Mouse (Mus musculus) layer of hippocampus, postnatal 14 days (tissue): ENCODE data around the gene Gm9936. TPM values are rescaled to one million over a fixed set of nuclear protein-coding genes. Genes with fewer than 3 reads are reported as not detected.
A peak's percentile ranks its signal among the peaks of the same experiment; 100 is the strongest.
"Not testable (repeated sequence)": the region's sequence is repeated elsewhere in the genome, so short reads cannot be mapped to it uniquely, and the experiment has no call there.

ENCODE experiments used
- DNase-seq, 2 experiments: peaks; one replicate each; pipeline ENCODE4 v3.0.0; 2021 to 2022; ENCODE audit warnings: low spot score in 2 of 2, mixed read lengths in 1 of 2
- long read RNA-seq, 2 experiments: library from polyadenylated mRNA; stranded (forward); transcript quantifications; one replicate each; pipeline ENCODE4 v2.0.0; 2021
- total RNA-seq, 2 experiments: library from RNA; stranded (reverse); gene quantifications; 2 replicates each; pipeline ENCODE4 v1.2.3; 2021

Gm9936 gene
- under 1 TPM; 0.88 to 0.97 TPM for total RNA-seq
- long read RNA-seq, experiment 1, partial matches to known transcripts: 0 of 1 reads
- long read RNA-seq, experiment 1, other reads (novel, unspliced or antisense): 0 of 1 reads
- long read RNA-seq, experiment 2: 0 reads

DNA sequence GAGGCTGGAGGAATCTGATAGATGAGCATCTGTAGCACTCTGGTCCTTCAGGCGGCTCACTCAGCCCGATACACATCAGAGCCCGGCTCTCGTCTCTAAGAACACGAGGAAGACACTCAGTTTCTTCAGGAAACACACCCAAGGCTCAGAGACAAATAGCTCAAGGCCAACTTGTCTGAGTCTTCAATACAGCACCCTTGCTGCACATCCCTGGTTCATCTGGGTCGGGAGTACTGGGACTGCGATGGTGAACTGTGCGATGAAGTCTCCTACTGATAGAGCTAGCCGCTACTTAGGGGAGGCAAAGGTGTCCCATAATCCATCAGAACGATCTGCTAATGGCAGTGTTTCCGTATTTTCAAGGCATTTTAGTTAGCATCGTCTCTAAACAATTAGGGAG lies at the start of gene Gm9936:
Gene Gm9936, minus strand, starts transcription at position 101 of the 400 bp plus-strand sequence.
- DNase-seq: no peak

DNA sequence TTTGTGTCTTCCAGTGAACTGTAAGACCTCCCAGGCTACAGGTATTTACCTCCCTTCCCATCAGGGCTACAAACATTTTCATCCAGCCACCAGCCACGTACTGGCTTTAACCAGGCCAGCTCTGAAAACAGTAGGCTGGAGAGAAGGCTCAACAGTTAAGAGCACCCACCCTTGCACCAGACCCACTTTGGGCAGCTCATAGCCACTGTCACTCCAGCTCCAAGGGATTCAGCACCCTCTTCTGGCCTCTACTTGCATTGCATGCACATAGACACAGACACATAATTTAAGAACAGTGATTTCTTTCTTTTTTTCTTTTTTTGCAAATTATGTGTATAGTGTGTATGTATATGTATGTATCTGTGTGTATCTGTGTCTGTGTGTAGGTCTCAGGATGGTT lies 43.9 kb upstream of the Gm9936 start:
- peak in 1 of 2 experiments; percentile 31 for DNase-seq

DNA sequence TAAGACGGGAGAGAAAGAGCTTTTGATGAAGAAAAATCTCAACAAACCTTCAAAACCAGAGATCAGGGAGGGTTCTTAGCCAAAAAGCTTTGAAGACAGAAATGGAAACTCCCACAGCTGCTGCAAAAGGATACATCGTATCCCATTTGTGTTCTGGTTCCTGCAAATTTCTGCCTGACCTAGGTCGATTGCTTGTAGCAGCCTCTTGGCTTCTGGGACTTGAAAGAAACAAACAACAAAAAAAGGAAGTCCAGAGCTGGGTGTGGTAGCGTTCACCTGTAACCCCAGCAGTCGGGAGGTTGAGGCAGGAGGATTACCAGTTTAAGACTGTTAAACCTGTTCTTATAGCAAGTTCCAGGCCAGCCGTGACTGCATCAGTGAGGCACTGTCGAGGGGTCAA lies 40.4 kb upstream of the Gm9936 start:
- no peak for DNase-seq

DNA sequence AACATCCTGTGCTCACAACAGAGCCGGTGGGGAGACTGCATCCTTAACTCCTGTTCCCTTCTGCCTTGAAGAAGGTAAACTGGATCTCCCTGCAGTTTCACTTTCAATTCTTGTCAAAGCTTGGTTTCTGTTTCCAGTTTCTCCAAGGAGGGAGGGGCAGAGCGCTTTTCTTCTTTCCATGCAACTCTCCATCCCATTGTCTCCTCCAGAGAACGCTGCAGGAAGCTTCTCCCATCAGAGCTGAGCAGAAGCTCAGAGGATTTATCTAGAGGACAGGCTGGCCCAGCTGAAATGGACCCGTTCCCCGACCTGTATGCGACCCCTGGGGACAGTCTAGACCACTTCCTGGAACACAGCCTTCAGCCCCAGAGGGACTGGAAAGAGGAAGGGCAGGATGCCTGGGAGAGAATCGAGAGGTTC lies 38.9 kb upstream of the Gm9936 start:
- no peak for DNase-seq

DNA sequence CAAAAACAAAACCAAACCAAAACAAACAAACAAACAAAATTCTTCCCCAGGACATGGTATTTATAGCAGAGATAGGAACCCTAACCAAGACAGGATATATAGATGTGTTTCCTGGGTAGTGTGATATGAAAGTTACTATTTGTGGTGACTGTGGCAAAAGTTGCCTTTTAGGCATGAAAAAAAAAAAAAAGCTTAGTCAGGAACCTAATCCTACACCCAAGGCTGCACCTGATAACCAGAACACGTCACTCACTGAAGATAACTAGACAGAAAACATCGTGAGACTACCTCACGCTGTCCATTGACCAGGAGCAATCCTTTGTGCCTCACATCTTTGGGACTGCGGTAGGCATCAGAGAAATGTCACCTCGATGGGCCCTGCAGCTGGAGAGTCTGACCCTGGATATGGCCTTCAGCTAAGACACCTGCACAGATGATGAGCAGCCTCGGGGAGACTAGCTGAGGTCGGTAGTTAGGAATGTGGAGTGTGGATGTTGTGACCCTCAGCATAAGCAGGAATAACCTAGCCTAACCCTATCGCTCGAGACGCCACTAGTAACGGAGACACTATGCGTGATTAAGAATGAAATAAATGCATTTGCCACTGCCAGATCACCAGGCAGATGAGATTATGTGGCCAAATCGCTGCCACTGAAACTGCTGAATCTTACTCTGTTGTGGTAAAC lies 38.3 kb upstream of the Gm9936 start, which contains the start of gene Oasl2:
Gene Oasl2, plus strand, starts transcription at position 249 of the 686 bp plus-strand sequence.
- DNase-seq: no peak

DNA sequence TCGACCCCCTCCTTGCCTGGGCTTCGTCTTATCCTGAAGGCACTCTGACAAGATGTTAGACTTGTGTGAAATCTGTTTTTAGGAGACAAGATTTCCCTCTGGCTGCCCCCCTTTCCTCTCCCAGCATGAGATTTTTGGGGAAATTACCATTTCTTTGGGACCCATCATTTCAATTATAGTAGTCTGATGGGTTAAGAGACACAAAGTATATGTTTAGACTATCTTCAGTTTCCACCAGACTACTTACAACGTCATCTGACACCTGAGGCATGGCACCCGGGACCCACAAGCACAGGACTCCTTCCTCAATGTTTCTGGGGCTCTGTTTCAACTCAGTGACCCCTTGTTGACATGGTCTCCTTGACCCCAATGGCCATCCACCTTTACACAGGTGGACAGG lies 37.1 kb upstream of the Gm9936 start:
- DNase-seq: no peak

DNA sequence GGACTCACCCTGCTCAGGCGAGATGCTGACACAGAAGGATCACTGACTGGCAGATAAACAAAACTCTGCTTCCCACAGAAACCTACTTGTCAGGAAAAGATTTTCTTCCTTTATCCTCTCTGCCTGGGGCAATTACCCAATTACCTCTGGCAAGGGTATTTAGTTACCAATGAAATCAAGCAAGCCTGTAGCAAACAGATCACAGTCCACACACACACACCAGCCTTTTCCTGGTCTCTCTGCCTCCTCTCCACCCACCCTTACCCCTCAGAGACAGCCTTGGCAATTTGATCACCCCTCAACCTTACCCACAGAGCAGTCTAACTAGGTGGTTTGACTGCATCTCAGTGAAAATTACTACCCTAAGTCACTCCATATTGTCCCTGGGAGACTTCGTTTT lies 30.5 kb upstream of the Gm9936 start:
- no peak for DNase-seq

DNA sequence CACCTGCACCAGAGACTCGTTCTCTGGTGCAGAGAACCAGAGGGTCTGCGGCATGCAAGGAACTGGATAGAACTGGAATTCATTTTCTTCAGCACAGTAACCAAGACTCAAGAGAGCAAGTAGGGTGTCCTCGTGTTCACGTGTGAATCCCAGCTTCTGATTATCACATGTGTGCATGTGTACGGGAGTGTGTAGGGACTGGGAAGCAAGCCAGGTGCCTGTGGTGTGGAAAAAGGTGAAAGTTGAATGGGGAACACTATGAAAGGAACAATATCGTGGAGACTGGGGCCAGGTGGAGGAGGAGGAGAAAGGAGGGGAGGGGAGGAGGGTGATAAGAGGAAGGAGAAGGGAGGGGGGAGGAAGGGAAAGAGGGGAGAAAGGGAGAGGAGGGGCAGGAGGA lies 28.3 kb upstream of the Gm9936 start:
- DNase-seq: no peak

DNA sequence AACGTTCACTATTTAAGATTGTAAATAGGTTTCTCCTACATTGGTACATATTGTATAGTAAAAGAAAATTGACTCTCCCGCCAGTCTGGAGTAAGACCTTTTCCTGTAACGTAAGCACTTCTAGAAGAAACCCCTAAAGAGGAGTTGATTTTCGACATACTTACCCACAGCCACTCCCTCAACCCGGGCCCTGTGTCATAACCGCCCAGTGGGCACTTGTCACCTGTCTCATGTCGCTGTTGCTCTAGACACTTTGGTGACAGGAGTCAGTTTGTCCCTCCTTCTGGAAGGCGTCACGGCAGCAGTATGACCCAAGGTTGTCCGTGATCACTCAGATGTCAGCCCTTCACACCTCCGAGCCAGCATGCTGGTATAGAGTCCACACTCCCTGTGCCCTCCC lies 24.5 kb upstream of the Gm9936 start:
- DNase-seq: no peak

DNA sequence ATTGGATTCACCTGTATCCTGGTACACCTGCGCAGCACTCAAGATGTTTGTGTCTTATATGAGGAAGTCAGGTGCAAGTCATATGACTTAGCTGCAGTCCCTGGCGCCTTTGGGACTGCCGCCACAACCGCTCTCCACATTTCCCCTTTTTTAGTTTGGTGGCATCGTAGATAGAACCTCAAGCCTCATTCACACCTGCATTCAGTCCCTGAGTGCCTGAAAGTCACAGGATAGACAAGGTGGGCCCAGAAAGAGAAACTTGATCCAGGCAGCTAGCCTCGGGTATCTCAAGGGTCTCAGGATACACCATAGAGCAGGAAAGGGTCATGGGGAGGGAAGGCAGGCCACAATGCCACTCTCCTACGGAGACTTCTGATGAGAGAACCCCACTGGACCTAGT lies 23.8 kb upstream of the Gm9936 start:
- DNase-seq: not testable (repeated sequence)

DNA sequence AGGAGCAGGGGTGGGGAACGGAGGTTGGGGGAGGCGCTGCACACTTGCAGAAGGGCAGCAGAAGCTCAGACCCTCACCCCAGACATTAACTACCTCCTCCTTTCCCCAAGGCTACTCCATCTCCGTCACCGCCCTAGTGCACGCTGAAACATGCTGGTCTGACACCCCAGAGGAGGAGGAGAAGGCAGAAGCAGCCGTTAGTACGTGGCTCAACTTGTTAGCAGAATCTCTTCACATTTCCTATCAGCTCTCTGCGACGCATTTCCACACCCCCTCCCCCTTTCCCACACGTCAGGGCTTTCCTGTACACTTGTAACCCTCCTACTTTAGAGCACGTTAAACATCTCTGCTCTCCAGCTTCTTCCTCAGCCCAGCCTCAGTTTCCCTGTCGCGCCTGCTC lies 20.9 kb upstream of the Gm9936 start:
- no peak for DNase-seq

DNA sequence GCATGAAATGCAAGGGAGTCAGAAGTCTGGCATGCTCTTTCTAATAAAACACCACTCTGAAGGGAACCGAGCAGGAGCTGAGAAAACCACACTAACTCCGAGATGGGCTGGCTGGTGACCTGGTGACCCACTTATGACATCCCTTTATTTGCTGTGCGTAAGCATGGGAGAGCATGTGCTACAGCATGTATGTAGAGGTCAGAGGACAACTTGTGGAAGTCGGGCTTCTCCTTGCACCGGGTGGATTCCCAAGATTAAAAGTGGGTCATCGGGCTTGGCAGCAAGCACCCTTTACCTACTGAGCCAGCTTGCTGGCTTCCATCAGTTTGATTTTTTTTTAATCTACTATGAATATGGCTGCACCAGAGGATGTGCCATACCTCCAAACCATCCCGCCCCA lies 19.0 kb upstream of the Gm9936 start:
- no peak for DNase-seq

DNA sequence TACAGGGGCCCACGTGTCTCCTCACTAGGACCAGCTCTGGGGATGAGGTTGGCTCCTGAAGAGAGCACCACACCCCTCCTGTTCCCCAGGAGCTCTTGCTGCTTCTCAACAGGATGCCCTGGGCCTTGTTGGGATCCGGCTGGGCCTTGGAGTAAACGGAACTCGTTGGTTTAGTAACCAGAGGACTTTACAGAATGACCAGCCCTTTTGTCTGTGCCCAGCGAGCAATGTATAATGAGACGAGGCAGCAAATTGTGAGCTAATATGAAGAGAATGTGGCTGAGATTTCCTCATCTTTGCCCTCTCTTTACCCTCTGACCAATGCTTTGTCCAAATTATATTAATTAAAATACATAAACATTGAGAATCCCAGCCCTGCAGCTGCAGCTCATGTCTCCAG lies 17.8 kb upstream of the Gm9936 start:
- DNase-seq: no peak

DNA sequence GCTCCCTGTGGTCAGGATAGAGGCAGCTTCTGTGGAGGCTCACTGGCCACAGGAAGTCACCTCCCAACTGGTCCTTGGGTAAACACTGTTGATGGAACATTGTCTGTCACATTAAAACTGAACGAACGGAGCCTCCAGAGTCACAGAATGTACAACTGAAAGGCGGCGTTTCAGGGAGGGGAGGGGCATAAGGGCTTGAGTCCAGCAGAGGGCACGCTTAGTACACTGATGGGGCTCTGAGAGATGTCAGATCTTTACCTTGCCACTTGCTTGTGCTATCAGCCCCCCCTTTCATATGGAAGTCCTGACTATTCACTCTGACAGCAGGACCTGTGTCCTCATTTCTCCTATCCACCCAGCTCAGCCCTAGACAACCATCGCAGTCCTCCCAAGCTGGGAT lies 17.4 kb upstream of the Gm9936 start:
- DNase-seq: no peak

DNA sequence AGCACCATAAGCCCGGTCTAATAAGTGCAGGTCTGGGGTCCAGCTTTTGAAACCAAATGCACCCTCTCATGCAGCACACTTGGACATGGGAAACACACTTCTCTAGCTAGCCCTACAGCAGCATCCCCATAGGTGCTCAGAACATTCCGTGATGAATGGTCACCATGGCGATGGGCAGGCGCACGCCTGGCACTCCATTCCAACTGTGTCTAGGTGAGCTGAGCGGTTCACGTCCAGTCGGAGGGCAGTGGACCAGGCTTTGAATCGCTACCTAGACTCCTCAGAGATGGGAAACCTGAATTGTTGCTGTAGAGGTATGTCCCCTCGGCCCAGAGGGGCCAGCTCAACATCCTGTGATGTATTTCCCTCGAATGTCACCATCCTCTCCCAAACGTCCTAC lies 6.8 kb upstream of the Gm9936 start:
- no peak for DNase-seq

DNA sequence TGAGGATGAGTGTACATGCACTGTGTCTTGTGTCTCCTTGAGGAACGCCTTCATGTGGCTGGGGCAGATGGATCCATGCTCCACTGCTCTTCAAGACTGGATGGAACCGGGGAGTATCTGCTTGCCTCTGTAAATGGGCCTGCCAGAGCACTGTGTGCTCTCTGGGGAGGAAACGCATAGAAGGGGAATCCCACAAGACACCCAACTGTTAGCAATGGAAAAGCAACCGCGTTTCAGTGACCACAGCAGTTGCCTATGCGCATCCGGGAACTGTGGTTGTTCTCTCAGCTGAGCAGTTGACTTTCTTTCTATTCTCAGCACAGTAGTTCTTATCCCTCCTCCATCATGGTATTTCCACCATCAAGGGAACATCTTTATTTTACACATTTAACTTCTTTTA lies 6.3 kb upstream of the Gm9936 start:
- DNase-seq: no peak

DNA sequence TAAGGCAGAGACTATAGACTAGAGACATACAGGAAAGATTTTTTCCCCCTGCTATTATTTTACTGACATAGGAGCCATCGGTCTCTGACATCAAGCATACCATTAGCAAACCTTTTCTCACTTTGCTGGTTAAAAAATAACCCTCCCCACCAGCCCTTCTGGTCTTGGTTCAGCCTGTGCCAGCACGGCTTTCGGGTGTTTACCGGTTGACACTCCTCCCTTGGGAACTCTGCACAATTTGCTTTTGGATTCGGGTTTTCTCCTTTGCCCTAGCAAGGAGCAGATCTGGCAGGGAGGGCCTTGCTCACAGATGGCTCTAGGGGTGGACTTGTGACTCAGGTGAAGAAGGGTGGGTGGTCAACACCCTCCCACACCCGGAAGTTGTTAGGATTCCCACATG lies 3.2 kb upstream of the Gm9936 start:
- DNase-seq: no peak

DNA sequence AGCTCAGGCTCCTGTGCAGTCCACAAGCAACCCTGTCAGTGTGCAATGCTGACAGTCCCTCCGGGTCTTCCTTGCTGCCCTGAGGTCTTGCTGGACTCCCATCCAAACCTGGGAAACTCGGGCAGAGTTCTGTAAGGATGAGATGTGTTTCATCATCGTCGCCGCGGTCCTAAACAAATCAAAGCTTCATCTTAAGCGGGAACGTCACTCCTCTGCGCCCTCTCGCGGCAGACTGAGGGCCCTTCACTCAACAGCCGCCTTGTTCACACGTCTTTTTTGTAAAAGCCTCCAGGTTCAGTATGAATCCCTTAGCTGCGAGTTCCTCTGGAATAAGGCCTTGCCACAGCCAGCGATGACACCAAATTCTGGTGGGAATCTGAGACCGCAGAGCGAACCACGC lies 771 bp upstream of the Gm9936 start:
- peak; percentile 67 to 71 for DNase-seq

DNA sequence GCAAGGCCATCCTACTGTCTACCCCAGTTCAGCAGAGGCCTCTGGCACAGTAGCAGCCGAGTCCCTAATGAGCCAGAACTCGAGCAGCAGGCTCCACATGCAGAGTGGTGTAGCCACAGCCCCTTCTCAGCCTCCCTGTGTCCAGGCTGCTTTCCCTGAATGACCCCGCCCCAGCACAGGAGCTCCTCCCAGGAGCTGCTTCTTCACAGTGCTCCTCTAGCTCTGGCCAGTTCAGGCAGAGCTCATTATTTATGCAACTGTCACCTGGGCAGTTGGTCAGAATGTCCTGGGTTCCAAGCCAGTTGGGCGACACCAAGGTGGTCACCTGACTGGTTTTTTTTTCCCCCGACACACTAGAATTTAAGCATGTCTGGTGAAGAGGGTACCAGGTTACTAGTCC lies 5.1 kb downstream of the Gm9936 start, which contains the start of gene 4930519G04Rik:
Gene 4930519G04Rik, plus strand, starts transcription at position 301 of the 400 bp plus-strand sequence.
- not testable (repeated sequence) for DNase-seq

DNA sequence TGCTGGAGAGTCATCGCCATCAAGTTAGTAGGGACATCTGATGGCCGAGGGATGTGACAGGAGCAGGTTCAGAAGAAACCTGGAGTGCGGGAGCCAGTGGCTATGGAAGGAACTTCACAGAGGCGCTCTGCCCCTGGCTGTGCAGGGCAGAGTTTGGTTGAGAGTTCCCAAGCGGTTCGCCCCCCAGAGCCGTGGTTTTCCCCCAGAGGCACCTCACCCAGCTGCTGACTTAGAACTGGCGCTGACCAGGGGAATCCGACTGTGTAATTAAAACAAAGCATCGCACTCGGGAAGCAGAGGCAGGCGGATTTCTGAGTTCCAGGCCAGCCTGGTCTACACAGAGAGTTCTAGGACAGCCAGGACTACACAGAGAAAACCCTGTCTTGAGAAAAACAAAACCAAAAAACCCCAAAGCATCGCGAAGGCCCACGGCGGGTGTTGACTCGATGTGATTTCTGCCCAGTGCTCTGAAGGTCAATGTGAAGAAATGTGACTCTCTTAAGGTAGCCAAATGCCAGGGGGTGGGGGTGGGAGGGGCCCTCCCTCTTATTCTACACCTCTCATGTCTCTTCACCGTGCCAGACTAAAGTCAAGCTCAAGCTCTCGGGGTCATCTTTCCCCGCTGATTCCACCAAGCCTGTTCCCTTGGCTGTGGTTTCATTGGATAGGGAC lies 6.8 kb downstream of the Gm9936 start:
- no peak for DNase-seq

DNA sequence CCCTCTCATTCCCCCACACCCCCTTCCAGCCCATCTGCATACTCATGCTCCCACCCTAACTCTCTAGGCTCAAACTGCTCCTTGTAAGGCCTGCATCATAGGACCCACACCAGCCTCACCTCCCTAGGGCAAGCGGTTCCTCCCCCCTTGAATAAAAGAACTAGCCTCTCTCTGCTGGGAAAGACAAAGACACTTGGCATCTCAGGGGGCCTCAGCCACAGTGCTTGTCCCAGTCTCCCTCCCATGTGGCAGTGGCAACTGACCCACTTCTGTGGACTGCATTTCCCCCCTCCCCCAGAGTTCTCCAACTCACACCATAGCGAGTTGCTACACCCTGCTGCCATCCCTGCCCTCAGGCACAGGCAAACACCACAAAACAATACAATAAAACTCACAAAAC lies 14.1 kb downstream of the Gm9936 start:
- DNase-seq: not testable (repeated sequence)

DNA sequence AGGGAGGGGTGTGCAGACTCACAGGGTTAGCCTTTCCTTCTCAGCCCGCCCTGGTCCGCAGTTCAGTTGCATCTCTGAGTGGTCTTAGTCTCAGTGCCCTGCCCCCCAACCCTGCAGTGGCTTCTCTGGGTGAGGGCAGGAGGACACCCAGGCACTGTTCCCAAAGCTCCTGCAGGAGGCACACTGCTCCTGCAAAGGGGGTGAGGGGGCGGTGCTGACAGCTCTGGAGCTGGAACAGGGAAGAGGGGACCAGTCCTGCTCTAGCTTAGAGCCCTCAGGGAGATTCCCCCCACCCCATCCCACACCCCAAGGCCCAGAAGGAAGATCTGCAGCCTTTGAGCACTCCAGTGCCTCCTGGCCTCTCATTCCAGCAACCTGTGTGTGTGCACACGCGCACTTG lies 15.8 kb downstream of the Gm9936 start:
- no peak for DNase-seq

DNA sequence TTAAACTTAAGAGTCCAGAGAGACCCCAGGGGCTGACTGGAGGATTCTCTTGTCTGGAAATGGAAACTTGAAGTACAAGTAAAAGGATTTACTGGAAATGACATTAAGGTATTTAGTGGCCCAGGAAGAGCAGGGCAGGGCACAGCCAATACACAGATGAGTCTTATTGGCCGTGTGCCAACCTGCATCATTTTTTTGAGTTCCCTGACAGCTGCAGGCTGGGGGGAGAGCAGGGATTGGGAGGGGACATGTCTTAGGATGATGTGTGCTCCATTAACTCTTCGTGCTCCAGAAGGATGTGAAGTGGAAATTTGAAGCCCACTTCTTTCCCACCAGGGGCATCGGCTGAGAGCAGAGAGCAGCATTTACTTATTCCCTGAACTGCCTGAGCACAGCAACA lies 16.3 kb downstream of the Gm9936 start:
- not testable (repeated sequence) for DNase-seq
